Mouse (Mus musculus) splenic B cell, adult 2 months (primary cell): ENCODE measurements around the gene Lrch1.

Experiments
- DNase-seq: peaks from one replicate; pipeline ENCODE4 v3.0.0-alpha.2; 2011; ENCODE audit warnings: low read depth, low spot score
- H3K27me3 ChIP-seq: 2 replicates; pipeline ENCODE4 v1.6.1; 2012; ENCODE audit warnings: mild to moderate bottlenecking, low read length, moderate library complexity, mixed read lengths; ENCODE audit not compliant: control insufficient read depth, poor library complexity, insufficient read depth, severe bottlenecking
- H3K36me3 ChIP-seq: 2 replicates; pipeline ENCODE4 v1.6.1; 2012; ENCODE audit warnings: mild to moderate bottlenecking, low read length, moderate library complexity, mixed read lengths; ENCODE audit not compliant: control insufficient read depth, poor library complexity, insufficient read depth, severe bottlenecking

Lrch1 gene

GRCm38 (mm10) chr14:74939355-74939754, 8.3 kb downstream of the Lrch1 start:
- no peak for DNase-seq
- no peaks in the 10 kb centered on the region for H3K27me3 ChIP-seq
- H3K36me3 ChIP-seq = no peaks in the 10 kb centered on the region

DNA sequence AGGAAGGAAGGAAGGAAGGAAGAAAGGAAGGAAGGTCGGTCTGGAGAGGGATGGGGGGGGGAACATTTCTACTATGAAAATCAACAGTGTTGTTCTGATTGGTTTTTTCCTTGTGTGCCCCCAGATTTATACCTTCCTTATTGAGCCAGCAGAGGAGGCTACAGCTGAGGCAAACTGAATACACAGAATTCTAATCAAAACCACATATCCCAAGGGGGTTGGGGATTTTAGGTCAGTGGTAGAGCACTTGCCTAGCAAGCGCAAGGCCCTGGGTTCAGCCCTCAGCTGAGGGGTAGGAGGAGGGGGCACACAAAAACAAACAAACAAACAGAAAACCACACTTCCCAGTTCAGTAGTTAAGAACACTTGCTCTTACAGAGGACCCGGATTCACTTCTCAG, 8.8 kb downstream of the Lrch1 start:
- peak; percentile 57 for DNase-seq

DNA sequence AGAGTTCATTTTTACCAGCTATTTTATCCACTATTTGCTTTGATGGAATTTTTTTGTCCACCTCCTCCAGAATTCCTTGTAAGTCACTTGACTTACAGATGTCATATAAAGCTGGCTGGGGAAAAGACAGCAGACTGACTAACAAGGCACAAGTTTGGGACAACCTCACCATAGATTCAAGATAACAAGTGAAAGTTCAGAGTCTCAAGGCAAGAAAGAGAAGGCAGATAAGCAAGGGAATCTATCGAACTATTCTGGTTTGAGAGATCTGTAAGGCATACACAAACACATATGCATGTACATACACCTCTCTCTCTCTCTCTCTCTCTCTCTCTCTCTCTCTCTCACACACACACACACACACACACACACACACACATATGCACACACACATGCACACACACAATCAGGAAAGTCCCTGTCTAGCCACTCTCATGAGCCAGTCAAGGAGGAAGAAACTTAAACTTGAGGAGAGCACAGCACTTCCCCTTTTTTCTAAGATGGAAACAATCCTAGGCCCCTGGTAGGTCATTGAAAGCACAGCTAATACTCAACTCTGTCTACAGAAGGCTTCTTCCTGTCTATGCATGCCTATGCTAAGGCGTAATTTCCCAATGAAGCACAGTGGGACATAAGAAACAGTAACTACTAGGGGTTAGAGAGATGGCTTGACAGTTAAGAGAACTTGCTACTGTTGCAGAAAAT, 11.0 kb downstream of the Lrch1 start:
- no peaks in the 10 kb centered on the region for H3K36me3 ChIP-seq
- peak; percentile 87 for DNase-seq
- no peaks in the 10 kb centered on the region for H3K27me3 ChIP-seq

More for the DNA sequence above, 8.8 kb downstream of the Lrch1 start:
- Histone ChIP-seq H3K27me3 (no peaks in the 10 kb centered on the region), H3K36me3 (no peaks in the 10 kb centered on the region)

GRCm38 (mm10) chr14:74935111-74935510, 12.6 kb downstream of the Lrch1 start:
- no peaks in the 10 kb centered on the region for H3K36me3 ChIP-seq
- H3K27me3 ChIP-seq = no peaks in the 10 kb centered on the region

DNA sequence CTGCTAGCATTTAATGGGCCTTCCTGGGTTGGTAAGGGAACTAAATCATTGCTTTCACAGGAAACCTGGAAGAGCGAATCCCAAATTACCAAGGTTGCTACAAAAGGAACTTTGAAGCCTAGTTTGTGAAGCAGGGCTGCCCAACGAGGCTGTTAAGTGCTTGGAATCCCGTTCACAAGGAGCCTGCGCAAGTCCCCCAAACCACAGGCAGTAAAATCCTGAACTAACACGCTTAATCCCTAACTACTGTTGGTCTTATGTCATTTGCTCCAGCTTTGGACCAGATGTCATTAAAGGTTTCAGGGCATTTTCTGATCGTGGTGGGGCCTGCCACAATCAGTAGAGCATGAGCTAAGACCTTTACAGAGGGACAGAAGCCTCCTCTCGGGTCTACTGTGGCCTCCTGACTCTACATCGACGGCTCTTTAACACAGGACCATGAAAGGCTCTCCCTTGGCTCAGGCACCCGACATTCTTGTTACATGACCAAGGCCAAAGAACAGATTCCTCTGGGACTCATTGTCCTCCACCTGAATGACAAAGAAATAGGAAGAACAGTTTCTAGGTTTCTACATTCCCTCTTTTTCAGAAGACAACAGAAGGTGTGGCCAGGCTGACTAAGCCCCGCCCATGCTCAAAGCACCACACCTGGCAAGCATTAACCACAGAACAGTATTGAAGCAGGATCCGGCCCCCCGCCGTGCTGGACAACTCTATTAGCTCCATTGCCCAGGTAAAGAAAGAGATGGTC, 13.5 kb downstream of the Lrch1 start:
- DNase-seq = no peak

More at GRCm38 (mm10) chr14:74935111-74935510, 12.6 kb downstream of the Lrch1 start:
- DNase-seq = peak; percentile 55

GRCm38 (mm10) chr14:74929739-74930138, 17.9 kb downstream of the Lrch1 start:
- Histone ChIP-seq H3K27me3 (no peaks in the 10 kb centered on the region), H3K36me3 (0 out of 2 replicates have a peak, but pooled peaks cover 2% of the 10 kb centered on the region)
- no peak for DNase-seq

More for the DNA sequence above, 13.5 kb downstream of the Lrch1 start:
- H3K36me3 ChIP-seq = no peaks in the 10 kb centered on the region
- H3K27me3 ChIP-seq = no peaks in the 10 kb centered on the region

DNA sequence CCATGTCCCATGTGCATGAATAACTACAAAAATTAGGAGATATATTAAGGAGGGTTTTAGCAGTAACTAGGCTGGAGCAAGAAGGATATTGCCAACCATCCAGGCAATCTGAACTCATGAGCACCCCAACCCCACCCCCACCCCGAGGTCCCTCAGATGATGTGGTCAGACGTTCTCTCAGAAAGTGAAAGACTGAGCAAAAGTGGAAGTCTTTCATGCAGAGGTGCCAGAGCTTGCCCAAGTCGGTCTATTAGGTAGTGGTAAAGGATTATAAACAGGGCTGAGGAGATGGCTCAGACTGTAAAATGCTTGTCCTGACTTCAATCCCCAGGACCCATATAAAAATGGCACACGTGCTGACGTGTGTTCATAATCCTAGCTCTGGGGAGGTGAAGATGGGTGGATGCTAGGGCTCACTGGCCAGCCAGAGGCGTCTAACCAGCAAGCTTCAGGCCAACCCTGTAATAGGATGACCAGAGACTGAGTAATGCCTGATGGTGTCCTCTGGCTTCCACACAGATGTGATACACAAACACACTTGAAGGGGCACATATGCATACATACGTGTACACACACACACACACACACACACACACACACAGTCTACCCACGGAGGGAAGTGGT, 18.8 kb downstream of the Lrch1 start:
- Histone ChIP-seq H3K27me3 (no peaks in the 10 kb centered on the region), H3K36me3 (0 out of 2 replicates have a peak, but pooled peaks cover 2% of the 10 kb centered on the region)
- DNase-seq = peak; percentile 69

GRCm38 (mm10) chr14:74926899-74927571, 20.6 kb downstream of the Lrch1 start:
- DNase-seq = no peak
- Histone ChIP-seq H3K36me3 (0 out of 2 replicates have a peak, but pooled peaks cover 2% of the 10 kb centered on the region), H3K27me3 (no peaks in the 10 kb centered on the region)

- no peak for DNase-seq
- Histone ChIP-seq H3K36me3 (0 out of 2 replicates have a peak, but pooled peaks cover 2% of the 10 kb centered on the region), H3K27me3 (no peaks in the 10 kb centered on the region)
These were observed 21.6 kb downstream of the Lrch1 start for GRCm38 (mm10) chr14:74925951-74926517.

DNA sequence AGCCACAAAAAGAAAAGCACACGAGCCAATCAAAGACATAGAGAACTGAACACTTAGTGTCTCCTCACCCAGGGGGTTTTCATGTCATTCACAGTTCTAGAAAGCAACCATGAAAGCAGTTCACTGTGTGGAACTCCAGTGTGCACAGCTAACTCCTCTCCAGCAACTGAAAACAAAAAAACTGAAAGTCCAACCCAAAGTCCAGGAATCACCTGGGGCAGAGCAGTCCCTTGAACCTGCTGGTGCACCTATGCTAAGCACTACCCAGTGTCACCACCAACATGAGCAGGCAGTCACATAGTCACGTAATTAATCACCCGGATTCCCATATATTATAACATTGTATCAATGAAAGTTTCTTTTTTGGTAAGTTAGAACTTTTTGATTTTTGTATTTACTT, 23.2 kb downstream of the Lrch1 start:
- no peak for DNase-seq
- Histone ChIP-seq H3K36me3 (0 out of 2 replicates have a peak, but pooled peaks cover 2% of the 10 kb centered on the region), H3K27me3 (no peaks in the 10 kb centered on the region)

DNA sequence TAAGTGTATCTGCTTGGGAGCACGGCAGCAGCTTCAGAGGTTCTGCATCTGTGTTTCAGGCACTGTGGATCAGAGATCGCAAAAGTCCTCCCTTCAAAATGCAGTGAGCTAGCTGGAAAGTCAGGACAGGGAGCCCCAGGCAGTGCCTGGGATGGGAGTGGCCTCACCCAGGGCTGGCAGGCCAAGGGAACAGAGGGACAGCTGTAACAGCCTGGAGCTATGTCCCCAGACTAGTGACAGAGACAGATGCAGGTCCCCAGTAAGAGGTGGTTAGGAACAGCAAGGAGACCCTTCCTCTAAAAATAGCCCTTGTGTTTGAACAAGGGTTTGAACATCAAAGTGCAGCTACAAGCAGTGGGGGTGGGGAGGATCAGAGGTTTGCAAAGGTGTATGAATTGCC, 23.6 kb downstream of the Lrch1 start:
- H3K27me3 ChIP-seq = no peaks in the 10 kb centered on the region
- DNase-seq = no peak
- H3K36me3 ChIP-seq = 0 out of 2 replicates have a peak, but pooled peaks cover 2% of the 10 kb centered on the region

GRCm38 (mm10) chr14:74922039-74922736, 25.5 kb downstream of the Lrch1 start:
- Histone ChIP-seq H3K27me3 (no peaks in the 10 kb centered on the region), H3K36me3 (0 out of 2 replicates have a peak, but pooled peaks cover 2% of the 10 kb centered on the region)
- DNase-seq = peak; percentile 83

DNA sequence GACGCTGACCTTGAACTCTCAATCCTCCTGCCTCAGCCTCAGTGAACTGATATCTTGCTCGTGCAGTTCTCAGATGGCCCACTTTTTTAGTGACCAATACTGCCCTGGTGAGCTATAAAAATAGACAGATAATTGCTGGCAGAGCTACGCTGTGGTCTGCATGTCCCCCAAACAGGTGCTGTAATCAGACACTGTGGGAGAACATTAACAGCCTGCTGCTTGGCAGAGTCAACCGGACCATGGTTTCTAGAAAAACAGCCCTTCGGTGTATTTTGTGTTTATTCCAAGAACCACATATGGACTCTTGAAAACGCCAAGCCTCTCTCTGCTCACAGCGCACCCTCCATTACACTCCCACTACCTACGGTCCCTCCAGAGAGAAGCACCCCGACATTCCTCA, 26.2 kb downstream of the Lrch1 start:
- DNase-seq = no peak
- Histone ChIP-seq H3K36me3 (0 out of 2 replicates have a peak, but pooled peaks cover 2% of the 10 kb centered on the region), H3K27me3 (no peaks in the 10 kb centered on the region)

GRCm38 (mm10) chr14:74919132-74919531, 28.5 kb downstream of the Lrch1 start:
- Histone ChIP-seq H3K36me3 (no peaks in the 10 kb centered on the region), H3K27me3 (no peaks in the 10 kb centered on the region)
- peak; percentile 56 for DNase-seq
